Comparison of ENCODE assay signal across 18 mouse cellular contexts in the genomic region with DNA sequence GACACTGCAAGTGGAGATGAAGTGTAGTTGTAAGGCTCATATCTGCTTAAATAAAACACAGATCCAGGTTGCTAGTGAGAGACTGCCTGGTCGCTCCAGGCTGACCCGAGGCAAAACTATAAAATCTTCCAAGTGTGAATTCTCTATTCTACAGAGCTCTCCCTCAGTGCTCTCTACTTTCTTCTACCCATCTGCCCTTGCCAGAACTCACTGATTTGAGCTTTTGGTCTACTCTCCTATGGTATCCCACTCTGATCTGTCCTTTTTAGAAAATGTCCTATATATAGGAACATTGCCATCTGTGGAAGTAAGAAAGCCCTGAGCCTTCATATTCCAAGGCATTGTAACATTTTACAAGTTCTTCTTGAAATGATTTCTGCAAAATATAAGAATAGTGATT.
DNase-seq lines count a peak whose midpoint lies in the region; ATAC-seq lines count a peak whose summit lies in the region.
"Had no signal": no experiment of that assay in that cellular context is flagged by ENCODE, and none has a peak within 500 bp of the region (broad histone marks: within the 10 kb centered on the region; RNA-seq: fewer than 3 reads in every experiment).

No protein-coding gene starts in this region.

- H3K4me1 ChIP-seq in midbrain, embryonic 15.5 days = no peaks in the 10 kb centered on the region
- no peaks in the 10 kb centered on the region for H3K4me1 ChIP-seq in midbrain, embryonic 10.5 days
- H3K4me1 ChIP-seq: embryonic facial prominence, embryonic 10.5 days; embryonic facial prominence, embryonic 12.5 days; forebrain, embryonic 13.5 days; forebrain, embryonic 15.5 days had no signal

- no peak overlapping the region for H3K4me2 ChIP-seq in midbrain, embryonic 15.5 days
- H3K4me2 ChIP-seq: embryonic facial prominence, embryonic 12.5 days; forebrain, embryonic 13.5 days; forebrain, embryonic 15.5 days had no signal

- H3K27me3 ChIP-seq in midbrain, embryonic 15.5 days (replicated peaks) = no peaks in the 10 kb centered on the region
- no peaks in the 10 kb centered on the region for H3K27me3 ChIP-seq in midbrain, embryonic 10.5 days (ENCODE audit: low read depth, poor library complexity, severe bottlenecking)
- H3K27me3 ChIP-seq: embryonic facial prominence, embryonic 12.5 days; forebrain, embryonic 13.5 days; forebrain, embryonic 15.5 days had no signal

- no peaks in the 10 kb centered on the region for H3K9me3 ChIP-seq in midbrain, embryonic 15.5 days
- H3K9me3 ChIP-seq in midbrain, embryonic 10.5 days (replicated peaks) = no peaks in the 10 kb centered on the region
- H3K9me3 ChIP-seq: embryonic facial prominence, embryonic 10.5 days; embryonic facial prominence, embryonic 12.5 days; forebrain, embryonic 13.5 days; forebrain, embryonic 15.5 days had no signal

- no peak overlapping the region for H3K9ac ChIP-seq in midbrain, embryonic 15.5 days
- H3K9ac ChIP-seq: embryonic facial prominence, embryonic 12.5 days; forebrain, embryonic 13.5 days; forebrain, embryonic 15.5 days; forebrain, postnatal 0 days had no signal

- no peak overlapping the region for H3K27ac ChIP-seq in midbrain, embryonic 15.5 days
- H3K27ac ChIP-seq in midbrain, embryonic 10.5 days (replicated peaks) = no peak overlapping the region
- H3K27ac ChIP-seq: embryonic facial prominence, embryonic 10.5 days; embryonic facial prominence, embryonic 12.5 days; forebrain, embryonic 13.5 days; forebrain, embryonic 15.5 days had no signal

- DNase-seq in midbrain, embryonic 10.5 days (ENCODE audit: low spot score) = no peak
- peak; percentile 61 for DNase-seq in brain, adult 2 months (ENCODE audit: low read depth, low spot score)
- peak; percentile 64 for DNase-seq in telencephalon, adult 2 months (ENCODE audit: low read depth, low spot score)
- no peak for DNase-seq in urinary bladder, adult 18-20 months (ENCODE audit: low spot score in 2 of 2)
- DNase-seq: adrenal gland, adult 2 months; adrenal gland, postnatal 10 days; adrenal gland, postnatal 25 days; cerebellum, adult 11-12 months; cerebellum, adult 2 months; cerebellum, adult 9-10 months; cerebellum, postnatal 10 days; cerebellum, postnatal 25 days; forebrain, postnatal 0 days had no signal

- 74% methylated on average over 2 of the region's 2 CpGs for WGBS in midbrain, embryonic 15.5 days
- whole genome bisulfite sequencing in midbrain, embryonic 10.5 days = 80% methylated on average over 2 of the region's 2 CpGs

- no peak overlapping the region for H3K4me3 ChIP-seq in midbrain, embryonic 15.5 days
- H3K4me3 ChIP-seq in midbrain, embryonic 10.5 days = no peak overlapping the region
- H3K4me3 ChIP-seq: embryonic facial prominence, embryonic 10.5 days; embryonic facial prominence, embryonic 12.5 days; forebrain, embryonic 13.5 days; forebrain, embryonic 15.5 days had no signal

- H3K36me3 ChIP-seq in midbrain, embryonic 15.5 days (replicated peaks) = no peaks in the 10 kb centered on the region
- H3K36me3 ChIP-seq in midbrain, embryonic 10.5 days = no peaks in the 10 kb centered on the region
- H3K36me3 ChIP-seq: embryonic facial prominence, embryonic 10.5 days; embryonic facial prominence, embryonic 12.5 days; forebrain, embryonic 15.5 days had no signal

- 0 out of 2 replicates have a peak, but pooled peaks have one; percentile 27 for ATAC-seq in midbrain, embryonic 15.5 days (replicated peaks)
- ATAC-seq: forebrain, embryonic 13.5 days; forebrain, embryonic 15.5 days; forebrain, postnatal 0 days had no signal

Comparison
In these comparisons a context has a peak if more than half of its experiments do, and no peak if none do; other contexts are left out.
1. DNase-seq: peak in brain, adult 2 months (single experiment) and telencephalon, adult 2 months (single experiment); none in midbrain, embryonic 10.5 days (single experiment) and urinary bladder, adult 18-20 months (0 of 2).